Mouse (Mus musculus) liver, postnatal 0 days (tissue): Measurements from ENCODE around the gene Tns4. TPM values are rescaled to one million over a fixed set of nuclear protein-coding genes. Genes with fewer than 3 reads are reported as not detected.

Experiments used
- ATAC-seq: fragments of 200-750 bp; cut with Nextera tagmentation; 2 replicates; pipeline ENCODE4 v1.8.0; 2017; ENCODE audit warnings: mild to moderate bottlenecking, moderate library complexity
- DNase-seq: peaks from one replicate; pipeline ENCODE4 v3.0.0-alpha.2; 2016
- H3K27ac ChIP-seq: fragments of 300-500 bp; sonication (generic); 2 replicates; pipeline ENCODE4 v1.5.1; 2014; ENCODE audit warnings: antibody characterized with exemption, moderate library complexity, mild to moderate bottlenecking, low read depth
- H3K27me3 ChIP-seq: fragments of 300-500 bp; sonication (generic); 2 replicates; pipeline ENCODE4 v1.6.1; 2014; ENCODE audit warnings: low read length, control low read depth, mixed read lengths; ENCODE audit not compliant: insufficient read depth
- H3K36me3 ChIP-seq: fragments of 300-500 bp; sonication (generic); replicated peaks from 2 replicates; pipeline ENCODE4 v1.6.1; 2014; ENCODE audit warnings: mild to moderate bottlenecking, control low read depth, low read length, moderate library complexity, mixed read lengths; ENCODE audit not compliant: insufficient read depth
- H3K4me1 ChIP-seq: fragments of 300-500 bp; sonication (generic); 2 replicates; pipeline ENCODE4 v1.6.1; 2014; ENCODE audit warnings: antibody characterized with exemption, mild to moderate bottlenecking, control low read depth; ENCODE audit not compliant: insufficient read depth
- H3K4me2 ChIP-seq: fragments of 300-500 bp; sonication (generic); 2 replicates; pipeline ENCODE4 v1.6.1; 2014; ENCODE audit warnings: low read depth, mild to moderate bottlenecking, low read length, moderate library complexity, mixed read lengths
- H3K4me3 ChIP-seq: fragments of 300-500 bp; sonication (generic); 2 replicates; pipeline ENCODE4 v1.5.1; 2014; ENCODE audit warnings: low read depth, low read length
- H3K9ac ChIP-seq: fragments of 300-500 bp; sonication (generic); replicated peaks from 2 replicates; pipeline ENCODE4 v1.6.1; 2014; ENCODE audit warnings: mild to moderate bottlenecking, moderate library complexity
- H3K9me3 ChIP-seq: fragments of 300-500 bp; sonication (generic); 2 replicates; pipeline ENCODE4 v1.6.1; 2016; ENCODE audit warnings: mild to moderate bottlenecking, control low read depth, low read length, mixed read lengths
- CTCF ChIP-seq: sonication (generic); IDR thresholded peaks from 2 replicates; pipeline ENCODE4 v1.5.1; 2016; ENCODE audit warnings: antibody characterized with exemption, low read depth
- EP300 ChIP-seq: IDR thresholded peaks from 2 replicates; pipeline ENCODE4 v1.6.1; 2016; ENCODE audit warnings: antibody characterized with exemption, low read depth, mild to moderate bottlenecking
- WGBS: fragments of 180-500 bp; shearing (Covaris S2); extraction: QIAGEN DNeasy Blood & Tissue Kit; methylation state at CpG from one replicate; pipeline ENCODE4 v1.1.7; 2014; ENCODE audit not compliant: insufficient replicate concordance; 5-methylcytosine and 5-hydroxymethylcytosine counted together
- polyA plus RNA-seq: library from polyadenylated mRNA; unstranded; fragments of >200 nt; fragmentation: Nextera tagmentation; extraction: Ambion mirVana; gene quantifications from 2 replicates; pipeline ENCODE4 v1.2.1, GENCODE M21; 2015

The Tns4 gene
- polyA plus RNA-seq, 1 experiment from 2014 or later = 0.31 TPM

DNA sequence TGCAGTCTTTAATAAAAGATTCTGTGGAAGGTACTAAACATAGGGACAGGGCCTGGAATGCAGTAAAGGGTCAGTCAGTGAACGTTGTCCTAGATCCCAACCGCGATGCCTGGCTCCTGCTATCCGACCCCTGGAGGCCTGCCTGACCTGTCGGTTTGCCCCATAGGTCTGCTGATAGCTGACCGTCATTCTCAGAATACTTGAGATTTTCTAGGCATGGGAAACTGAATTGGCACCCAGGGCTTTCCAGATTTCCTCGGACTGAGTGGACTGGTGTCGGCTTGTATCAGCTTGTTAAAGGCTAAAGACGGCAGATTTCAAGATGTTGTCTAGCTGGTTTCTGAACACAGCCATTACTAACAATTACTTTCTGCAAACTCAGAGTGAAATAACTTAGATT lies 4.7 kb downstream of the Tns4 start:
- Histone ChIP-seq H3K27me3 (no peaks in the 10 kb centered on the region), H3K4me1 (peaks cover 5% of the 10 kb centered on the region; the same call in 1 of the 2 replicates), H3K27ac (no peak overlapping the region), H3K36me3 (no peaks in the 10 kb centered on the region), H3K4me2 (no peak overlapping the region), H3K9me3 (no peaks in the 10 kb centered on the region), H3K9ac (no peak overlapping the region), H3K4me3 (no peak overlapping the region)
- DNase-seq (no peak), ATAC-seq (no peak)
- no peak for TF ChIP-seq CTCF
- TF ChIP-seq EP300 = no peak
- 72% methylated on average over 9 of the region's 9 CpGs for WGBS

DNA sequence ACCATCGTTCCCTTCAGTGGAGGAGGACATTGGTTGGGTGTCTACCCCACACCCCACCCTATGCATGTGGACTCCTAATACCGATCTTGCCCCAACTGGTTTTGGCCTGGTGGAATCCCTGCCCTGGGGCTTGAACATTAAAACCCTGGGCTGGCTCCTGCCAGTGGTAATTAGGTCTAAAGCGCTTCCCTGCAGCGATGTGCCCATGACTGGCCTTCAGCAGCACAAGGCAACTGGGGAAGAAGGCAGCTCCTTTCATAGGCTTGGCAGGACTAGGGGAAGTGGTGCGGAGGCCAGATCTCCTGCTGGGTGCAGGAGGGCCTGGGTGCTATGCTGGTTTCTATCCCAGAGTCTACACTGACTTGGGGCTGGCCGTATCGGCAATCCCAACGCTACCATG lies 5.6 kb downstream of the Tns4 start:
- 86% methylated on average over 8 of the region's 8 CpGs for WGBS
- Histone ChIP-seq H3K9me3 (no peaks in the 10 kb centered on the region), H3K4me1 (peaks cover 5% of the 10 kb centered on the region; the same call in 1 of the 2 replicates), H3K4me2 (no peak overlapping the region), H3K27ac (no peak overlapping the region), H3K9ac (no peak overlapping the region), H3K36me3 (no peaks in the 10 kb centered on the region), H3K27me3 (no peaks in the 10 kb centered on the region), H3K4me3 (no peak overlapping the region)
- DNase-seq (no peak), ATAC-seq (no peak)
- no peak for TF ChIP-seq EP300
- no peak for TF ChIP-seq CTCF

DNA sequence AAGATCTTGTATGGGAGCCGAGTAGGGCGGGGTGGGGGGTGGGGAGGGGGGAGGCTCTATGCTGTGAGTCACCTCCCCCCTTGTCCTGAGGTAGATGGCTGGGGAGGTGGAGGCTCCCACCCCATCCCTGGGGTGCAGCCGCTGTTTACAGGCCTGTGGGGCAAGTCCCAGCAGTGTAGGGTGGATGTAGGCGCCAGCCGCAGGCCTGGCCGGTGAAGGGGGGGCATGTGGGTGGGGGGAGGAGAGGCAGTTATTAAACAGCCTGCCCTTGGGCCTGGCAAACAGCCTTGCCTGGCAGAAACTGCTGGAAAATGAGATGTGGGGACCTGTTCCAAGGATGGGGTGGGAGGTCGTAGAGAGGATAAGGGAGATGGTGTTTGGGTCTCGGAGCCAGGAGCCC lies 7.0 kb downstream of the Tns4 start:
- Histone ChIP-seq H3K36me3 (no peaks in the 10 kb centered on the region), H3K4me3 (no peak overlapping the region), H3K9ac (no peak overlapping the region), H3K27ac (no peak overlapping the region), H3K4me1 (peaks cover 5% of the 10 kb centered on the region; the same call in 1 of the 2 replicates), H3K4me2 (no peak overlapping the region), H3K9me3 (no peaks in the 10 kb centered on the region), H3K27me3 (no peaks in the 10 kb centered on the region)
- DNase-seq = no peak
- no peak for TF ChIP-seq EP300
- TF ChIP-seq CTCF = no peak
- WGBS = 68% methylated on average over 8 of the region's 8 CpGs
- ATAC-seq = no peak

DNA sequence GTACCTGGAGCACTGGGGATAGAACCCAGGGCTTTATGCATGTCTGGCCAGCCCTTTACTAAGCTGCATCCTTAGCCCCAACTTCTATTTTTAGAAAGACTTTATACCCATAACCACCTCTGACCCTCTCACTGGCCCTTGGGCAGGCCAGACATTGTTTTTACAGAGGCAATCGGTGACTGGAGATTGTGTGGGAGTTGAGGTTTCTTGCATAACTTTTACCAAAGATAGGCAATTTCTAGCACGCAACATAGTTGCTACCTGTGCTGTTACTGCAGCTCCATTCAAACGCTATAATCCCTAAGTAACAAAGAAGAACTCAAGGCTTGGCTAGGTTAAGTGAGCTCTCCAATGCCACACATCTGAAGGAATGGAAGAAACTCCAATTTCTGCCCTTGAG lies 7.5 kb downstream of the Tns4 start:
- Histone ChIP-seq H3K9ac (no peak overlapping the region), H3K4me2 (no peak overlapping the region), H3K4me1 (peaks cover 5% of the 10 kb centered on the region; the same call in 1 of the 2 replicates), H3K9me3 (no peaks in the 10 kb centered on the region), H3K27me3 (no peaks in the 10 kb centered on the region), H3K36me3 (no peaks in the 10 kb centered on the region), H3K4me3 (no peak overlapping the region), H3K27ac (no peak overlapping the region)
- no peak for TF ChIP-seq CTCF
- TF ChIP-seq EP300 = no peak
- ATAC-seq (no peak; the same call in 1 of the 2 replicates), DNase-seq (no peak)
- 38% methylated on average over 3 of the region's 3 CpGs for WGBS

DNA sequence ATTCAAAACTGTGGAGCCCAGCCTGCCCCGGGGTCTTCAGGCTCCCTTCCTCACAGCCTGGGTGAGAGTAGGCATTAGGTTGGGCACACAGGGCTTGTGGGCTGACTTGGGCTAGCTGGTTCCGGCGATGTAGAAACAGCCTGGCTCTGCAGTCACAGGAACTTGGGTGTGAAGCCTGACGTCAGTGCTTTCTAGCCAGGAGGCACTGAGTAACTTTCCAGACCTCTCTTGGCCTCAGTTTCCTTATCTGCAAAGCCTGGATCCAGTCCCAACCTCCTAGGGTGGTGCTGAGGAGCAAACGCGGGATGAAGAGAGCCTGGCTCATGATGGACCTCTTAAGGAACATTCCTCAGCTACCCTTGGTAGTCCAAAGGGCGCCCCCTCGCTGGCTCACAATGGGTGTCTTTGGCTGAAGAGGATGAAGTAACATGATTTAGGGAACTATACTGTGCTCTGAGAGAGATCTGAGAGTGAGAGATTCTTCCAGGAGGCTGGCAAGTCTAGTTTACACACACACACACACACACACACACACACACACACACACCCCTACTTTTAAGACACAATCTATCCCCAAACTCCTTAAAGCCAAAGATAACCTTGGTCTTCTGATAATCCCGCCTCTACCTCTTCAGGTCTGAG lies 8.1 kb downstream of the Tns4 start:
- WGBS = 58% methylated on average over 9 of the region's 9 CpGs

DNA sequence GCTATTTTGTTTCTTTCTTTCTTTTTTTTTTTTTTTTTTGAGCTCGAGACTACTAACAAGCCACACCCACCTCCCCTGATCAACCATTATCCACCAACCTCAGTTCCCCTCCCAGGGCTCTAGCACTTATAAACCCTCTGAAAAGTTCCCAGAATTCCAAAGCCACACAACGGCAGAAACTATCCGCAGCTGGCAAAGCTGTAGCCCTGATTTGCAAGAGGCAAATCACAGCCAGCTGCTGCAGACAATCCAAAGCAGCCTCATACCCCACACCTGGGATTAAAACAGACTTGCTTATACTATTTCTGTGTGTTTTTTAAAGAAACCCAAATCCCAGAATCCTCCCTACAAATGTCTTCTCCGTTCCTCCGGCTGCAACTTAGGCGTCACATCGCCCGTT lies 11.2 kb downstream of the Tns4 start:
- Histone ChIP-seq H3K9ac (no peak overlapping the region), H3K4me2 (no peak overlapping the region), H3K4me1 (peaks cover 5% of the 10 kb centered on the region; the same call in 1 of the 2 replicates), H3K36me3 (no peaks in the 10 kb centered on the region), H3K9me3 (no peaks in the 10 kb centered on the region), H3K27me3 (no peaks in the 10 kb centered on the region), H3K27ac (no peak overlapping the region), H3K4me3 (no peak overlapping the region)
- WGBS = 84% methylated on average over 8 of the region's 8 CpGs
- no peak for TF ChIP-seq EP300
- no peak for TF ChIP-seq CTCF
- DNase-seq (no peak), ATAC-seq (no peak)

More for the DNA sequence above, 8.1 kb downstream of the Tns4 start:
- H3K4me3 ChIP-seq = no peak overlapping the region
- no peaks in the 10 kb centered on the region for H3K9me3 ChIP-seq
- DNase-seq (no peak), ATAC-seq (no peak)
- H3K27ac ChIP-seq = no peak overlapping the region
- H3K36me3 ChIP-seq = no peaks in the 10 kb centered on the region
- TF ChIP-seq EP300 (no peak), CTCF (peak; percentile 11; the same call in 1 of the 2 replicates)
- H3K27me3 ChIP-seq = no peaks in the 10 kb centered on the region
- peaks cover 5% of the 10 kb centered on the region; the same call in 1 of the 2 replicates for H3K4me1 ChIP-seq
- no peak overlapping the region for H3K9ac ChIP-seq
- no peak overlapping the region for H3K4me2 ChIP-seq
